Mouse (Mus musculus) intestine, embryonic 16.5 days (tissue): Measurements from ENCODE around the gene Snip1. TPM values are rescaled to one million over a fixed set of nuclear protein-coding genes. Genes with fewer than 3 reads are reported as not detected.

Experiments
- ATAC-seq: fragments of 200-750 bp; cut with Nextera tagmentation; 2 replicates; pipeline ENCODE4 v1.8.0; 2017; ENCODE audit warnings: moderate TSS enrichment, moderate library complexity
- H3K27ac ChIP-seq: fragments of 300-500 bp; sonication (generic); 2 replicates; pipeline ENCODE4 v1.5.1; 2014; ENCODE audit warnings: mild to moderate bottlenecking, low read length
- H3K27me3 ChIP-seq: fragments of 300-500 bp; sonication (generic); replicated peaks from 2 replicates; pipeline ENCODE4 v1.6.1; 2014; ENCODE audit warnings: low read length, control low read depth, mixed read lengths; ENCODE audit not compliant: control insufficient read depth, insufficient read depth
- H3K36me3 ChIP-seq: fragments of 300-500 bp; sonication (generic); 2 replicates; pipeline ENCODE4 v1.6.1; 2014; ENCODE audit warnings: low read length, control low read depth; ENCODE audit not compliant: control insufficient read depth, insufficient read depth
- H3K4me1 ChIP-seq: fragments of 300-500 bp; sonication (generic); 2 replicates; pipeline ENCODE4 v1.6.1; 2014; ENCODE audit warnings: low read length, control low read depth, mixed read lengths; ENCODE audit not compliant: control insufficient read depth, insufficient read depth
- H3K4me2 ChIP-seq: fragments of 300-500 bp; sonication (generic); 2 replicates; pipeline ENCODE4 v1.6.1; 2014; ENCODE audit warnings: low read depth, low read length, control low read depth
- H3K4me3 ChIP-seq: fragments of 300-500 bp; sonication (generic); 2 replicates; pipeline ENCODE4 v1.5.1; 2014; ENCODE audit warnings: mild to moderate bottlenecking, low read length
- H3K9ac ChIP-seq: fragments of 300-500 bp; sonication (generic); 2 replicates; pipeline ENCODE4 v1.6.1; 2014; ENCODE audit warnings: low read depth, low read length
- H3K9me3 ChIP-seq: fragments of 300-500 bp; sonication (generic); 2 replicates; pipeline ENCODE4 v1.6.1; 2016; ENCODE audit warnings: low read length, control low read depth; ENCODE audit not compliant: control insufficient read depth
- WGBS: fragments of 180-500 bp; shearing (Covaris S2); extraction: QIAGEN DNeasy Blood & Tissue Kit; methylation state at CpG from one replicate; pipeline ENCODE4 v1.1.7; 2014; 5-methylcytosine and 5-hydroxymethylcytosine counted together
- polyA plus RNA-seq: library from polyadenylated mRNA; unstranded; fragments of >200 nt; fragmentation: Nextera tagmentation; extraction: Ambion mirVana; gene quantifications from 2 replicates; pipeline ENCODE4 v1.2.1, GENCODE M21; 2015

Snip1 gene
- polyA plus RNA-seq, 1 experiment from 2014 or later, result 22.7 TPM

- Histone ChIP-seq H3K4me3 (no peak overlapping the region), H3K9ac (no peak overlapping the region), H3K9me3 (no peaks in the 10 kb centered on the region), H3K36me3 (peaks cover 18% of the 10 kb centered on the region; the same call in 1 of the 2 replicates), H3K27me3 (no peaks in the 10 kb centered on the region), H3K4me1 (no peaks in the 10 kb centered on the region), H3K4me2 (no peak overlapping the region), H3K27ac (no peak overlapping the region)
- no peak for ATAC-seq
- 87% methylated on average over 5 of the region's 5 CpGs for WGBS
These were observed 26.6 kb downstream of the Snip1 start for GRCm38 (mm10) chr4:125093031-125093430.

GRCm38 (mm10) chr4:125096066-125096465 lies 29.6 kb downstream of the Snip1 start:
- no peak overlapping the region for H3K4me2 ChIP-seq
- H3K9ac ChIP-seq, result no peak overlapping the region
- H3K27me3 ChIP-seq, result no peaks in the 10 kb centered on the region
- WGBS, result 81% methylated on average over 5 of the region's 5 CpGs
- H3K4me1 ChIP-seq, result no peaks in the 10 kb centered on the region
- no peaks in the 10 kb centered on the region for H3K9me3 ChIP-seq
- no peak overlapping the region for H3K4me3 ChIP-seq
- peaks cover 6% of the 10 kb centered on the region; the same call in 1 of the 2 replicates for H3K36me3 ChIP-seq
- H3K27ac ChIP-seq, result no peak overlapping the region
- no peak for ATAC-seq

- H3K4me1 ChIP-seq, result no peaks in the 10 kb centered on the region
- H3K9ac ChIP-seq, result no peak overlapping the region
- no peak for ATAC-seq
- H3K27ac ChIP-seq, result no peak overlapping the region
- H3K4me2 ChIP-seq, result no peak overlapping the region
- peaks cover 3% of the 10 kb centered on the region; the same call in 1 of the 2 replicates for H3K36me3 ChIP-seq
- no peaks in the 10 kb centered on the region for H3K27me3 ChIP-seq
- H3K4me3 ChIP-seq, result no peak overlapping the region
- WGBS, result 82% methylated on average over 4 of the region's 4 CpGs
- H3K9me3 ChIP-seq, result no peaks in the 10 kb centered on the region
These were observed 30.9 kb downstream of the Snip1 start for GRCm38 (mm10) chr4:125097412-125097811.

- H3K27me3 ChIP-seq, result no peaks in the 10 kb centered on the region
- H3K4me1 ChIP-seq, result no peaks in the 10 kb centered on the region
- H3K27ac ChIP-seq, result no peak overlapping the region
- no peaks in the 10 kb centered on the region for H3K9me3 ChIP-seq
- WGBS, result 6% methylated on average over 8 of the region's 8 CpGs
- H3K36me3 ChIP-seq, result peaks cover 4% of the 10 kb centered on the region
- peak; percentile 82 for ATAC-seq
- H3K4me2 ChIP-seq, result no peak overlapping the region
- no peak overlapping the region for H3K9ac ChIP-seq
- H3K4me3 ChIP-seq, result no peak overlapping the region
These were observed 33.0 kb downstream of the Snip1 start for GRCm38 (mm10) chr4:125099458-125099857.

DNA sequence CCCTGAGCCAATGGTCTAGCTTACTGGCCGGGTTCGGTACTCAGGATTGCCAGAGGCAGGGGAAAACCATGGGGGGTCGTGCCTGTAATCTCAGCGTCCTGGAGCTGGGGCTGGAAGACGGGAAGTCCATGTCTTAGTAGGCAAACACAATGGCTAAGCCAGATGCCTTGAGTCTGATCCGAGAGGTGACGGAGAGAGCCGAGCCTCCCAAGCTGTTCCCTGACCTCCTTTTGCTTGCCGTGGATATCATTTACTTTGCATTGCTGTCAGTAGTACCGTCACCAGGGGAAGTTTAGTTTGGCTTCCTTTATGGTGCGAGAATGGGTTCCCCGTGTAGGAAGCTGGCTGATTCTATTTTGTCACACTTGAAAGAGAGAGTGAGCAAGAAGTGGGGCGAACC lies 34.9 kb downstream of the Snip1 start:
- H3K4me2 ChIP-seq, result no peak overlapping the region
- no peak for ATAC-seq
- H3K4me1 ChIP-seq, result no peaks in the 10 kb centered on the region
- no peak overlapping the region for H3K9ac ChIP-seq
- peaks cover 6% of the 10 kb centered on the region for H3K36me3 ChIP-seq
- WGBS, result 84% methylated on average over 13 of the region's 13 CpGs
- no peaks in the 10 kb centered on the region for H3K9me3 ChIP-seq
- H3K27ac ChIP-seq, result no peak overlapping the region
- no peaks in the 10 kb centered on the region for H3K27me3 ChIP-seq
- no peak overlapping the region for H3K4me3 ChIP-seq

DNA sequence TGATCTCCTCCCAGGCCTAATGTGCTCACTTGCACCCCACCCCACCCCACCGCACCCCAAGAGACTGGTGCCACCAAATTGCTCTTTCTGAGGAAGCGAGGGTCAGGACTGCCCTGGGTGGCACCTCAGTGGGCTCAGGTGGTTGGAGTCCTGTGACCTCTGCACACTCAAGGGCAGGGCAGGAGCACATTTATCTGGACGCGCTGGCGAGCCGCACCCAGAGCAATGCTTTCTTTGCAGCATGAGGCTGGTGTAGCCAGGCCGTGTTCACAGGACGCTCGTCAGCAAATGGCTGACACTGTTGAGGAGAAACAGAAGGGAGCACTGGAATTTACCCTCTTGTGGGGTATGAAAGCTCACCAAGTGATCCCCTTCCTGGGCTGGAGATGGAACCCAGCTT lies 38.9 kb downstream of the Snip1 start:
- no peak overlapping the region for H3K9ac ChIP-seq
- H3K4me1 ChIP-seq, result no peaks in the 10 kb centered on the region
- H3K4me3 ChIP-seq, result no peak overlapping the region
- H3K27me3 ChIP-seq, result no peaks in the 10 kb centered on the region
- no peak for ATAC-seq
- peaks cover 6% of the 10 kb centered on the region for H3K36me3 ChIP-seq
- H3K27ac ChIP-seq, result no peak overlapping the region
- WGBS, result 82% methylated on average over 9 of the region's 9 CpGs
- H3K9me3 ChIP-seq, result no peaks in the 10 kb centered on the region
- H3K4me2 ChIP-seq, result no peak overlapping the region

DNA sequence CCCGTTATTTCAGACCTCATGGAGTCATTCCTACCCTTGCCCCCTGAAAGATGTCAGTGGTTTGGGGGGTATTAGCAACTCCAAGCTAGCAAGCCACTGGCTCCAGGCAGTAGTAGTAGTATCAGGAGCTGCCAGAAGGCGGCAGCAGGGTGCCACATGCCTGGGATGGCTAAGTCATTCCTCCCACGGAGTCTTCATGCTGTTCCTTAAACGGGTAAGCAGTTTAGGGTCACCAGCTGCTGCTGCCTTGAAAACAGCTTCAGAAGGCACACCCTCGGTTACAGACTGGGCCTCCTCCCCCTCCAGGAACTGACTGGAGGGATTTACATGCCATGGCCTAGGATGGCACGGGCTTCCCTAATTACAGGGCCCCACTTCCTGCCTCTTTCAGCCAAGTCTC lies 48.2 kb downstream of the Snip1 start:
- no peak overlapping the region for H3K4me2 ChIP-seq
- 8% methylated on average over 6 of the region's 6 CpGs for WGBS
- peak overlapping the region; percentile 22; the same call in 1 of the 2 replicates for H3K9ac ChIP-seq
- peak; percentile 42 for ATAC-seq
- H3K9me3 ChIP-seq, result no peaks in the 10 kb centered on the region
- peaks cover 28% of the 10 kb centered on the region for H3K4me1 ChIP-seq
- peaks cover 1% of the 10 kb centered on the region; the same call in 1 of the 2 replicates for H3K36me3 ChIP-seq
- no peak overlapping the region for H3K4me3 ChIP-seq
- no peaks in the 10 kb centered on the region for H3K27me3 ChIP-seq
- H3K27ac ChIP-seq, result peak overlapping the region; percentile 27; the same call in 1 of the 2 replicates

DNA sequence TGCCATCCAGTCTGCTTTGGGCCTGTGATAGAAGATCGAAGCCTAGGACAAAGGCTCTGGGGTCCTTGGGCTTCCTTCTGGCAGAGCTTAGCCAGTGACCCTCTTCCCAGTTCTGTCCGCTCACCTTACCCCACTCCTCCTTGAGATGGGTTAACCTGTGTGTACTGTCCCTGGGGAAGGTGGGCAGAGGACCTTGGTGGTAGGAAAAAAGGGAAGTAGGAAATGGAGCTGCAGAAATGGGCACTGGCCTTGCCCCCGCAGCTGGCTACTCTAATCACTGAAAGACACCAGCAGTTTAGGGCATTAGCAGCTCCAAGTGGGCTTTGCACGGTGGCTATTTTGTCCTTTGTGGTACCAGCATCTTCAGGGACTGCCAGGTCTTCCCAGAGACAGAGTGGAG lies 48.6 kb downstream of the Snip1 start:
- 79% methylated on average over 4 of the region's 4 CpGs for WGBS

DNA sequence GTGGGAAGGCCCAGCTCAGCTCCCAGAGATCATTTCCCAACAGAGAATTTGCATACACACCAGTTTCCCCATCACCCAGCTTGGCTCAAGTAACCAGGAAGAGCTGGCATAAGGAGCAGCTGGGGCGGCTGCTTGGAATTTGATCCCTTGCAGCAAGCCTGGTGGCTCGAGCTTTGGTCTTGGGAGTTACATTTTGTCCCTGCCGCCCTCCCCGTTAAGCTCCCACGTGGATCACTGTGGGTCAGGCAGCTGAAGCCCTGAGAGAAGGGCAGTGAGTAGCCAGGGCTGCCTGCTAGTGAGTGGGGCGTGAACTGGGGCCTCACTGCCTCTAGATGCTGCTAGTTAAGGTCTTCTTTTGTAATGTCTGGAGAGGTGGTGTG lies 49.2 kb downstream of the Snip1 start:
- peak; percentile 74 for ATAC-seq
- Histone ChIP-seq H3K9me3 (no peaks in the 10 kb centered on the region), H3K4me3 (no peak overlapping the region), H3K36me3 (peaks cover 2% of the 10 kb centered on the region; the same call in 1 of the 2 replicates), H3K27me3 (no peaks in the 10 kb centered on the region), H3K27ac (peak overlapping the region; percentile 76), H3K9ac (peak overlapping the region; percentile 39; the same call in 1 of the 2 replicates), H3K4me2 (no peak overlapping the region), H3K4me1 (peaks cover 28% of the 10 kb centered on the region)
- 34% methylated on average over 6 of the region's 6 CpGs for WGBS

More for the DNA sequence above, 48.6 kb downstream of the Snip1 start:
- Histone ChIP-seq H3K9me3 (no peaks in the 10 kb centered on the region), H3K9ac (peak overlapping the region; percentile 22; the same call in 1 of the 2 replicates), H3K4me3 (no peak overlapping the region), H3K36me3 (peaks cover 2% of the 10 kb centered on the region; the same call in 1 of the 2 replicates), H3K4me2 (no peak overlapping the region), H3K27me3 (no peaks in the 10 kb centered on the region), H3K4me1 (peaks cover 28% of the 10 kb centered on the region), H3K27ac (peak overlapping the region; percentile 76; the same call in 1 of the 2 replicates)
- peak; percentile 13 for ATAC-seq
